Mouse (Mus musculus) c-Kit-positive CD71-negative TER-119-negative erythroid progenitor cells, embryonic 14.5 days (primary cell): ENCODE results near the gene Emilin1.

Experiments
- DNase-seq: peaks from one replicate; pipeline ENCODE4 v3.0.0-alpha.2; 2013; ENCODE audit warnings: low read depth

The Emilin1 gene

DNA sequence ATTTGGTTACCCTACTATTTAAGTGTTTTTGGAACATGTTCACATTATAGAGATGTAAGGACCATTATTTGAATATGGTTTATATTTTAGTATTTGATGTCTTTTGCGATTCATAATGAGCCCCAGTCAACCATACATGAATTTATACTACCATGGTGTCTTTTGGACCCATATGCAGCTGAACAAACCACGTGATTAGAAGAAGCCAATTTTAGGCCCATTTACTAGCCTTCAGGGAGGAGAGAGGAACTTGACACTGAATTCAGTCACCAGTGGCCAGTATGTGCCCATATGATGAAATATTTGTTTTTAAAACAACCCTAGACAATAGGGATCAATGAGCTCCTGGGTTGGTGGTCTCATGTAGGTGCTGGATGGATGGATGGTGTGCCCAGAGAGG lies 47.6 kb downstream of the Emilin1 start:
- no peak for DNase-seq

DNA sequence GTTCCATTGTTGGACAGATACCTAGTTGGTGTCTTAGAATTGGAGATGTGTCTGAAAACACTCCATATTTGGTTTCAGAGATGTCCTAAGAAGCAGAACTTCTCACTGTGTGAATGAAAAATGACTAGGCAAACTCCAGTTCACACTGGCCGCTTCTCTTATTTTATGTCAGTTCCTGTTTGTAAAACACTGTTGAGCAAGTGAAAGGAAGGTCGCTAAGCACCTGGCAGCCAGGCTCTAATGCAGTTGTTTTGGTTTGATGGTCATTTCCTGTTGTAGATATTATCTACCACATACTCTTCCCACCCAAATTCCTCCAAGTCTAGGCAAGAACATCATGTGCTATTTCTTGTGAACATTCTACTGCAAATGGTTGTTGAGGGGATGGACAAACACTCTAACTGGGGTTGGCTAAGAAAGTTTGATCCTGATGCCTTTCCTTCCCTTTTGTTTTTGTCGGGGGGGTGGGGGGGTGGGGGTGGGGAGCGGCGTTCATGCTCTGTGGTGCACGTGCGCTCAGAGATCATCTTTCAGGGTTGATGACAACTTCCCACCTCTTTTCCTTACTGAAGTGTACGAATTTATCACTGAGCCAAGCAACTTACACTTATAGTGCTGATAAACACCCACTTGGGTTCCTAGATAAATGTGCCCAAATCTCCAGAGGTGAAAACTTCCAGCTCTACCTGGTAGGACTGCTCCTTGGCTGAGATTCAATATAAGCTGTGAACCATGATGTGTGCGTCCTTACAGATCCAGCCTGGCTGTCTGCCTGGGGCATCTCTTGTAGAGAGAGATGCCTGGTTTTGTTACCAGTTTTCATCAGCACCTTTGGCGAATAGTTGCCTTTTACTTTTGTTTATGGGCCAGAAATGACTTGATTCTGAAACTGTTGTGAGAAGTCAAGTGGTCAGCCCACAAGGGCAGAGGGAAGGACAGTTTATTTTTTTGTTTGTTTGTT lies 48.6 kb downstream of the Emilin1 start:
- no peak for DNase-seq

DNA sequence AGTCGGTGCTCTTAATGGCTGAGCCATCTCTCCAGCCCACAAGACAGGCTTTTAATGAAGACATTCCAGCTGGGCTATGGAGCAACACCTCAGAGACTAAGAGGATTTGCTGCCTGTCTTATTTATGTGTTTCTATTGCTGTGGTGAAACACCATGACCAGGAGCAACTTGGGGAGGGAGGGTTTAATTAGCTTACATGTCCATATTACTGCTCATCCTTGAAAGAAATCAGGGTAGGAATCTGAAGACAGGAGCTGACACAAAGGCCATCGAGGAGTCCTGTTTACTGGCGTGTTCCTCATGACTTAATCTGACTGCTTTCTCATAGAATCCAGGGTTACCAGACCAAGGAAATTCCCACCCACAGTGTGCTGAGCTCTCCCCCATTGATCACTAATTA lies 50.7 kb downstream of the Emilin1 start:
- no peak for DNase-seq

DNA sequence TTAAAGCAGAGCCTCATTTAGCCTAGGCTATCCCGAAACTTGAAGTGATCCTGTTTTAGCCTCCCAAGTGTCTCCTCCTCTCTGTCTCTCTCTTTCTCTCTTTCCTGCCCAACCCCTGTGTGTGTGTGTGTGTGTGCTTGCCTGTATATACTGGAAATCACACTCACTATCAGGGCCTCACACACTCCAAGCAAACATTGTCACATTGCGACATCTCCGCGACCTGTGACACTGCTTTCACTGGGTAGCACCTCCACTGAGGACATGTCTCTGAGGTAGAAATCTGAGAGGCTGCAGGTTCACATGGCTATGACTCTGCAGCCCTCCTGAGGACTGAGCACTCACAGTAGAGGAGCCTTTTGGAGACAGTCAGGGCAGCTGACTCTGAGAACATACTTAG lies 53.0 kb downstream of the Emilin1 start:
- no peak for DNase-seq

- DNase-seq, result no peak
Observed at GRCm38 (mm10) chr5:30968416-30968815, 55.2 kb downstream of the Emilin1 start, which contains the start of gene Tcf23. TSS of gene Tcf23 (plus strand) at chr5:30968662.

DNA sequence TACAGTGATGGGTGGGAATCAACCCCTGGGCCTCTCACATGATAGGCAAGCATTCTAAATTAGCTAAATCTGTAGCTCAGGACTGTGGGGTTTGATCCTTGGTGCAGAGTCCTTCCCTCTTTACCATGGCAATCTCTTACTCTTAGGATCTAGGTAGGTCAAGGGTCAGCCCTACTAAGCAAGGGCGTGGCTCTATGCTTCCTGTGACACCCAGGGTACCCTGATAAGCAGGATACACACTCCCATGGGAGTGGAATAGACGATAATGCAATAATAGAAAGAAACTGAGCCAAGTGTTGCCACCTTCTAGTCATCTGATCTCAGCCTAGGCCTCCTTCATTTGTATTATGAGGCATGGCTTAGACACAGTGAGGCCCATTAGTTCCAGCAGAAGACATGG lies 56.2 kb downstream of the Emilin1 start:
- no peak for DNase-seq
